Mouse (Mus musculus) urinary bladder, postnatal 36 days (tissue): ENCODE measurements around the gene Rabif.
"Not testable (repeated sequence)": the region's sequence is repeated elsewhere in the genome, so short reads cannot be mapped to it uniquely, and the experiment has no call there.

Experiments
- DNase-seq, 2 experiments: peaks; one replicate each; pipeline ENCODE4 v3.0.0; 2022; ENCODE audit warnings: low spot score in 2 of 2, mixed read lengths in 1 of 2

Rabif gene

DNA sequence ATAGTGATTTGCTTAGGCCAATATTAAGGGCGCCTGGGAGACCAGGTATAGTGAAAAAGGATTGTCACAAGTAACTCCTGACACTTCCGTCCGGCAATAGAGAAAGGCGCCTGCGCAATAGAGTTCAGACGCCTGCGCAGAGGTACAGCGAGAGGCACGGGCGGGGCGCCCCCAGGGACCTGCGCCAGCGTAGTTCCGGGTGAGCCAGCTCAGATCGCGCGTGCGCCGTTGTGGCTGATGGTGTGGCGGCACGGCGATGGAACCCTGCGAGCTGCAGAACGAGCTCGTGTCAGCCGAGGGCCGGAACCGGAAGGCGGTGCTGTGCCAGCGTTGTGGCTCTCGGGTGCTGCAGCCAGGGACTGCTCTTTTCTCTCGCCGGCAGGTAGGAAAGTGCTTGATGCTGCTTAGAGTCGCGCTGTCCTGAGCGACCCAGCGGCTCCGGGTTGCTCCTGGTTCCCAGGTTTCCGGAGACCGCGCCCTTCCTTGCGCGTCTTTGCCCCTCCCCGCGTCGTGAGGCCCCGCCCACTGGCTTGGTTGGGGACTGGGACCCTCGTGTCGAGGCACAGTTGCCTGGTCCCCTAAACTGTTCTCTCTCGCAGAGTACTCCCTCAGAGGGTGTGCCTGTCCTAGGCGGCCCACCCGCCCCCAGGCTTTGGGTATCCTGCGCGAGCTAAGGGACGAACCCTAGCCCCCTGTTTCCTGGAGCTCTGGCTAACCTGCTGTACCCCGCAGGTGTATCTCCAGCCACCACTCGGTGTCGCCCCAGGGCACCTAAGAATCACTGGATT is at the start of gene Rabif:
TSS of gene Rabif (plus strand) at position 221 of the 788 bp plus-strand sequence.
- peak; percentile 96 to 99 for DNase-seq

DNA sequence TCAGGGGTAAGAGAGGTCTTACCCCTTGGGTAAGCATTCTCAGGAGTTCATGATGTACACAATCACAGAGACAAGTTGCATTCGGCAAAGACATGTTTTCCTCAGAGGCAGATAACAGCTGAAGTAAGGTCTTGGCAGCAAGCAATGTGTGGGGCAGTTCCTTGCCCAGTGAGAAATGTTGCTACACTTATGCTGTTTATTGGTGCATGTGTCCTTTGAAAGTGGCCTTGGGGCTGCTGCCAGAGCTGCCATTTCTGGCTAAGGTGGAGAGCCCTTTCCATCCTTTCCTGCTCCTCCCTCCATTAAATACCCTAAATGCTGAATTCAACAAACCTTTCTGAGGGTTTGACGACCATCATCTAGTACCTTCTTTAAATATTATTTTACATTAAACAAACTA is 49.0 kb upstream of the Rabif start:
- no peak for DNase-seq

DNA sequence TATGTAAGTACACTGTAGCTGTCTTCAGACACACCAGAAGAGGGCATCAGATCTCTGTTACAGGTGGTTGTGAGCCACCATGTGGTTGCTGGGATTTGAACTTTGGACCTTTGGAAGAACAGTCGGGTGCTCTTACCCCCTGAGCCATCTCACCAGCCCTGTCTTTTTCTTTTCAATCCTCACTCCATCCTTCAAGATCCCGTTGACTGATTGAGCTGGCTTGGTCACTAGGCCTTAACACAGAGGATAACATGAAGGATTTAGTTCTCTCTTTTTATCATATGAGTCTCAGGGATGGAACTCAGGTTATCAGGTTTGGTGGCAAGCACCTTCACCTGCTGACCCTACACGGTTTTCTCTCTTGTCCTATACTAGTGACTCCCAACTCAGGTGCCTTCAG is 45.9 kb upstream of the Rabif start:
- not testable (repeated sequence) for DNase-seq

DNA sequence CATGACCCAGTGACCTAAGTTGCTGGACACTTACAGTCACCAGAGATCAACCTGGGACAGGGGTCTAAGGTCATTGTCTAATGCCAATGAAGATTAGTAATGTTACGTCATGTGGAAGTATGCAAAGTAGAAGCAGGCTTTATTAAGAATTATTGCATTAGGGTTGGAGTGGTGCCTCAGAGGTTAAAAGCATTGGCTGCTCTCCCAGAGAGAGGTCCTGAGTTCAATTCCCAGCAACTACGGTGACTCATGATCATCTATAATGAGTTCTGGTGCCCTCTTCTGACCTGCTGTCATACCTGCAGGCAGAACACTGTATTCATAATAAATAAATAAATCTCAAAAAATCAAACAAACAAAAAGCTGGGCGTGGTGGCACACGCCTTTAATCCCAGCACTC is 44.2 kb upstream of the Rabif start:
- DNase-seq, result no peak

DNA sequence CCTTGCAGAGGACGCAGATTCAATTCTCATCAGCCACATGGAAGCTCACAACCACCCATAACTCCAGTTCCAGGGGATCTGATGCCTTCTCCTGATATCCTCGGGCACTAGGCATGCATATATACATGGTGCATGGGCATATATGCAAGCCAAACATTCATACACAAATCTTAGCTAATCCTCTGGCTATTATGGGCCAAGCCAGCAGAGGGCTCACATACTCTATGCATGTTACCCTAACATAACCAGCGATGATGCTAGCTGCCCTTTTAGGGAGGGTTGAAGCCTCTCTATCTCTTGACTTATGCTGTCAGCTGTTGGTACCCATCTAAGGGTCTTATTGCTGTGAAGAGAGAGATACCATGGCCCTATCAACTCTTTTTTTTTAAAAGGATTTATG is 43.5 kb upstream of the Rabif start:
- peak; percentile 23 to 37 for DNase-seq

DNA sequence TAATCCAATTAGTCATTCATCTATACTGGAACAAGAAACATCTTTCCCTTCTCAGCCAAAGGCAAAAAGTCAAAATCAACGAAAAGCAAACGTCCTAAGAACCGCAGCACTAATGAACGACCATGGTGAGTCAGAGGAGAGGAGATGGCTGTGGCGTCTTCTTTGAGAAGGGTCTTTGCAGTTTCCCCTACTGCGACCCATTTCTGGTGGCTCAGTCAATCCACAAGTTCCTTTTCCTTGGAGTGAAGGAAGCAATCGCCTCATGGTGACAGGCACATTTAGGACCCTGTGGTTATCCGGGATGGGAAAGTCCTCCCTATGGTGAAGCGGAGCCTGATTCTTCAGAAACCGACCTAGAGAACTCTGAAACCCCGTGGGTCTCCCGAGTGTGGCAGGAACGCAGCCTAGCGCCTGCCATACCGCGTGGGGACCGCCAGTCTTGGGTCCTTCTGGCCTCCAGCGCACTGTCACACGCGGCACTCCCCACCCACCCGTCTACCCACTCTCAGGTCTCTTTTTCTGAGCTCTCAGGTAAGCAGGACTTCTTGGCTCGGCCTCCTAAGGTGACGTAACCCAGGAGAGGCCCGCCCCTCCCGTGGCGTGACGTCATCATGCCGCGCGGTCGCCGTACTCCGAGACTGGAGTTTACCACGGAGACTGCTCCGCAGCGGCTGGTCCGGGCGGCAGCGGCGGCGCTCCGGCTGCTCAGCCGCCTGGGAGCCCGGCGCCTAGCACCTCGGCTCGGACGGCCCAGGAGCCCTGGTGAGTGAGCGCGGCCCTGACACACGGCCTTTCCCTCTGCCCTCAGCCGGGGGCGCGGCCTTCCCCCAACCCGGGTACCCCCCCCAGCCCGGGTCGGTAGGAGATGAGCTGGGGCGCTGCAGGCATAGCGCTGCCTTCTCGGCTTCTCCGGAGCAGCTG is 39.3 kb upstream of the Rabif start, which contains the start of gene Klhl12:
TSS of gene Klhl12 (plus strand) at position 628 of the 921 bp plus-strand sequence.
- DNase-seq, result peak; percentile 95 to 96

DNA sequence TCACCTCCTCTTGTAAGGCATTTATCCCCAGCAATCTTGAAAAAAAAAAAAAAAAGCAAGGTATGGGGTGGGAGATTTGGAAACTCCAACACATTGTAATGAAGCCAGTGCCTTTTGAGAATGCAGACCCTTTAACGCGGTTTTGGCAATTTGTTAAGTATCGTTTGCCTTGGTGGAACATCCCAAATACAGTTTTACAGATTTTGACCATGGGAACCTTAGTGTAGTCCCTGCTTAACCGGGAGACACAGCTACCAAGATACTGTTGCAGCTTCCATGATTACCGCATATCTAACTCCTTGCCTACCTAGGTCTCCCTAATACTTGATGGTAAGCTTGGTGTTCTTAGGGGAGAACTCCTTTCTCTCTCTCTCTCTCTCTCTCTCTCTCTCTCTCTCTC is 38.4 kb upstream of the Rabif start:
- no peak for DNase-seq

DNA sequence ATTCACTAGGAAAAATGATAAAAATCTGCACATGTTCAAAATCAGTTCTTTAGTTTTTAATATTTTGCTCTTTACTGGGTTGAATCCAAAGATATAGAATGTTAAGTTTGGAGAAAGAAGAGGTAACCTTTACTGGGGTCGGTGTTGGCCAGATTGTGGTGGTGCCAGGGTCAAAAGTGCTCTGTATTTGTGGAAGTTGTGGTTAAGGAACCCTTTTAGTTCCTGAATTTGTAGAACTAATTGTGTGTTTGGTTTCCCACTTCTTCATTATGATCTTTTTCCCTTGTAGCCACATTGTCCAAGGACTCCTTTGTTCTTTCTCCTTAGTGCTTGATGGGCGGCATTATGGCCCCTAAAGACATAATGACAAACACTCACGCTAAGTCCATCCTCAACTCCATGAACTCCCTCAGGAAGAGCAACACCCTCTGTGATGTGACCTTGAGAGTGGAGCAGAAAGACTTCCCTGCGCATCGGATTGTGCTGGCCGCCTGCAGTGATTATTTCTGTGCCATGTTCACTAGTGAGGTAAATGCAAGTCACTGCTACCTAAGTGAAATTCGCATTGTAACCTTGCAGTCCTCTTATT is 36.2 kb upstream of the Rabif start:
- DNase-seq, result no peak

DNA sequence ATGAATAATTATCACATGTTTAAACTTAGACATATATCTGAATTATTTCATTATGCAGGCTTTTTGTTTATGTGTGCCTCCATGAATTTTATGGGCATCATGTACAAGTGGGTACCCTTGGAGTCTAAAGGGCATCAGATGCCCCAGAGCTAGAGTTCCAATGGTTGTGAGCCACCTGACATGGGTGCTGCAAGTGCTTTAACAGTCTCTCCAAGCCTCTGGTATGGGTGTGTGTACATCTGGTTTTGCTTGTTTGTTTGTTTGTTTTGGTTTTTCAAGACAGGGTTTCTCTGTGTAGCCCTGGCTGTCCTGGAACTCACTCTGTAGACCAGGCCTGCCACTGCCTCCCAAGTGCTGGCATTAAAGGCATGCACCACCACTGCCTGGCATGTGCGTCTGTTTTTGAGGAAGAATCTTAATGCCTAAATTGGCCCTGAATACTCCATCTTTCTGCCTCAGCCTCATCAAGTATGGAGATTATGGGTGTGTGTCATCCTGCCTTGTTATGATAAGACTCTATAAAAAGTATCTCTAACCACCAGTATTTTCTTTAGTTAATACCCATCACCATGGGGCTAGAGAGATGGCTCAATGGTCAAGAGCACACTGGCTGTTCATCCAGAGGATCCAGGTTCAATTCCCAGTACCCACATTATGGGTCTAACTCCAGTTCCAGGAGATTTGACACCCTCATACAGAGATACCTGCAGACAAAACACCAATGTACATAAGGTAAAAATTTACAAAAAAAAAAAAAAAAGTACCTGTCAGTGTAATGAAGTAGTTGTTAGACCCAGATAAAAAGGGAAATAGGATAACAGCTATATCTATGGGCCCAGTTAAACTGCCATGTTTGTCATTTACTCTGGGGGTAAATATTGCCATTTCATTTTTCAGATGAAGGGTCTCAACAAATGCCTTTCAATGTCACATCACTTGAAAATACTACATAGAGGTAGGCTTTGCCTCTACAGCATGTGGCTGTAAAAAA is 33.9 kb upstream of the Rabif start:
- no peak for DNase-seq

DNA sequence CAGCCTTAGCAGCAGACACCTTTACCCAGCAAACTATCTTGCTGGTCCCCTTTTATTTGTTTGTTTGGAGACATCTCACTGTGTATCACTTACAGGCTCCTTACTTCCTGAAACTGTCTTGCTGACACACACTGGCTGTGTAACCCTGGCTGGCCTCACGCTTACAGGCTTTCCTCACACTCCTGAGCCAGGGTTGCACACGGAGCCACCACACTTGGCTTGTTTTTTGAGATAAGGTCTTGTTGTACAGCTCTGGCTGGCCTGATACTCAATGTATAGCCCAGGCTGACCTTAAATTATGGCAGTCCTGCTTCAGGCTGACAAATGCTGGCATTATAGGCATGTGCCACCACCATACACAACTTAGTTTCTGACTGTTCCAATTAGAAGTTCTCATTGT is 9.8 kb upstream of the Rabif start:
- DNase-seq, result no peak

DNA sequence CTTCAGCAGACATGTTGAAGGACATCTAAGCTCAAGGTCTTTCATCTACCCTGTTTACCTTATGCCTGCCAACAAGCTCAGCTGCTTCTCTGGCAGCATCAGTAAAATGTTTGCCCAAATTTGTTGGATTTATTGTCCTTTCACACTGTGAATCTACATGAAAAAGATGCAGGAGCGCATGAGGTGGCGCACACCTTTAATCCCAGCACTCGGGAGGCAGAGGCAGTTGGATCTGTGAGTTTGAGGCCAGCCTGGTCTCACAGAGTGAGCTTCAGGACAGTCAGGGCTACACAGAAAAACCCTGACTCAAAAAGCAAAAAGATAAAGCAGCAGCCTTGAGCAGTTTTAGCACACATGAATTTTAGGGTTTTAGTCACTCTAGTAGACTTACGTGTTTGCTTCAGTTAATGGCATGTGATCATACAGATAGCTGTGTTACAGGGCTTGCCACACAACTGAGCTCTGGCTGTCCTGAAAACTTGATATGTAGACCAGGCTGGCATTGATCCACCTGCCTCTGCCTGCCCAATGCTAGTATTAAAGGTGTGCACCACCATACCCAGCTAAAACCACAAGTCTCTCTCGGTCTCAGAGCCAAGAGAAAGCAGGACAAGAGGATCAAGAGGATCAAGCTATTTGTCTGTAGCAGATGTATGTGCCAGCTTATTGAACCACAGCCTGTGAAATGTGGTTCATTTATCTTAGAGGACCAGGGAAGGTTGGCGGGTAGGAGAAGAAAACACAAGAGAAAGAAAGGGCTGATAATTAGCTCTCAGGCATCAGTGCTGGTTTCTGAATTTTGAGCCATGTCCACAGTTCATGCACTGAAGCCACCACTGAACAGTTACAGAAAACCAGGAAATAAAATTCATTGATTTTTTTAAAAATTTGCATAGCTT is 3.3 kb upstream of the Rabif start:
- no peak for DNase-seq

DNA sequence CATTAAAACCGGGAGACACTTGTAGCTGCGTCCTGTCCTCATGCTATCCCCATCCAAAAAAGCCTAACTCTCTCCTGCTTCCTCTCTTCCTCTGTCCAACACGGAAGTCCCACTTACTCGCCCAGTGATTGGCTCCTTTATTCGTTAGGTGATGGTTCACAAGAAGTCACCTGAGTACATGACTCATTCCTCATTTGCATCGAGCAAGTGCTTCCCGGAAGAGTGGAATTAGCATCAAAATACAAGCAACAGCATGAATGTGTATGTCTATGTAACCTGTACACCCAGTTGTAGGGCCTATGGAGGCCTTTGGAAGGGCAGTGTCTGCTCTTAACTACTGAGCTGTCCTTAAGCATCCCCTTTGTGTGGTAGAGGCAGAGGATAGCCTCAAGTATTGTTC is 2.2 kb upstream of the Rabif start:
- DNase-seq, result no peak

DNA sequence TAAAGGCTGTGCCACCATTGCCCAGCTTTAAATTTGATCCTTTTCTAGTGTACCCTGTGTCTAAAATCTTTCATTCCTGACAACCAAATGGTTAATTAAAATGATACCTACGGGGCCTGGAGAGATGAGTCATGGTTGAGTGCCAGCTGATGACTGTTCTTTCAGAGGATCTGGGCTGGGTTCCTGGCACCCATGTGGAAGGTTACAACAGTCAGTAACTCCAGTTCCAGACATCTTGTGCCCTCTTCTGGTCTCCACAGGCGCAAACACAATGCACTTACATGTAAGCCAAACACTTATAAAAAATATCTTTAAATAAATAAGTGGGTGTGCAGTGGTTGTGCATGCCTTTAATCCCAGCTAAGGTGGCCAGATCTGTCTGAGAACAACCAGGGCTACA is 952 bp upstream of the Rabif start:
- no peak for DNase-seq

DNA sequence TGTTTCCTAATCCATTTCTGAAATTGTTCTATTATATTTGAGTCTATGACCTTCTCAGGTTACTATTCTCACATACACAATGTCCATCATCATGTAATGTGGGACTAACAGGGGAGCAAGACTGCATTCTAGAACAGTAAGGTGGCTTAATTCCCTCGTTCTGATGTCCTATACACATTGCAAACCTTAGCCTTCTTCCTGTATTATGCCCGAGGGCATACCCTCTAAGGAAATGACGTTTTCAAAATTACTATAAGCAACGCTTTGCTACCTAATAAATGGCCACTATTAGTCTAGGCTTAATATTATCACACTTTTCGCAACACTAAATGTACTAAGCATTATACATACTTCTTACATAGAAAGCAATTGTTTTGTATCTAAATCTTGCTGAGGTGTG is 492 bp upstream of the Rabif start:
- DNase-seq, result no peak

DNA sequence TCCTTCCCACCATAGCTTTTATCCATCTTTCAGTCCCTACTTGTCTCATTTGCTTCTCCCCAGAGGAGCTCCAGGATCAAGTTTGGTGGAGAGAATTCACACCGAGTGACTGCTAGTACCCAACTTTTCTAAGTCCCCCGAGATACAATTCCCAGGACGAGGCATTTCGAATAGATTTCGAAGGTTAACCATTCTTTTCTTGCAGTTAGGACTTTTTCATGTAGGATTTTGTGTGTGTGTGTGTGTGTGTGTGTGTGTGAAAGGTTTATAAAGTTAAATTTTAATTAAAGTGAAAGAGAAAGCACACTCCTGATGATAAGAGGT is 730 bp downstream of the Rabif start:
- no peak for DNase-seq

DNA sequence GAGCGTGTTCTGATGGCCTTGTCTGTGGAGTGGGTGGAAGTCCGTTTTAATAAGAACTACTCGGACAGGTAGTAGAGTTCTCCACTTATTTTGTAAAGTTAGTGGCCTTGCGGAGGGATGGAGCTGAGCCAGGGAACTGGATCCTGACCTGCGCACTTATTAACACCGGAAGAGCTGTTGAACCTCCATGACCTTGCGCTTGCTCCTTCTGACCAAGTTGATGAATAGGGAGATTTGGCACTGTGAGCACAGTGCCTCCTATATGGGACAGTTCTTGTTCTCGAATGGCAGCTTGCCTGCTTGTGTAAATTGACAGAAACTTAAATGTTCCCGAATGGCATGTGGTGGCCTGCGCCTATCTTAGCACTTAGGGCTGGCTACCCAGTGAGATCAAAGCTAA is 1.5 kb downstream of the Rabif start:
- DNase-seq, result no peak

DNA sequence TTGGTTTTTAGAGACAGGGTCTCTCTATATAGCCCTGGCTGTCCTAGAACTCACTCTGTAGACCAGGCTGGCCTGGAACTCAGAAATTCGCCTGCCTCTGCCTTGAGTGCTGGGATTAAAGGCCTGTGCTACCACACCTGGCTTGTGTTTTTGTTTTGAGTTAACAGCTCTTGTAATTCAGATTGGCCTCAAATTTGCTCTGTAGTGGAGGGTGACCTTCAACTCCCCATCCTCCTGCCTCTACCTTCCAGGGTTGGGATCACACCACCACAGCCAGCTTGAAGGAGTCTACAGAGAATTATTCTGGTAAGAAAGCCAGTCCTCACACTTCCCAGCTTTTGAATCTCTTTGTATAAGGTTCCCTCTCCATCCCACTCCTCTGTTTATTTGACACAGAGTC is 6.5 kb downstream of the Rabif start:
- DNase-seq, result no peak

DNA sequence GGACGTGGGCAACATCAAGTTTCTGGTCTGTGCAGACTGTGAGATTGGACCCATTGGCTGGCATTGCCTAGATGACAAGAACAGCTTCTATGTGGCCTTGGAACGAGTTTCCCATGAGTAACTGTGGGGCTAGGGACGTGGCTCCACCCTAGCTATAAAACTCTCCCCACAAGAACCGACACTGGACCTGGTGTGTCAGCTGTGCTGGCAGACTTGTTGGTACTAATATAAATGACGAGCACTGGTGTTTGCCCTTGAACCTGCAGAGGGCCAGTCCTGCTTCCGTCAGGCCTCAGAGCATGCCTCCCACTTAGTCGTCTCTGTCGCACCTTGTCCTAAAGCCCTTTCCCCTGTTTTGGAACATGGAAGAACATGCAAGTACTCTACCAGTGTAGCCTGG is 11.8 kb downstream of the Rabif start:
- DNase-seq, result no peak

DNA sequence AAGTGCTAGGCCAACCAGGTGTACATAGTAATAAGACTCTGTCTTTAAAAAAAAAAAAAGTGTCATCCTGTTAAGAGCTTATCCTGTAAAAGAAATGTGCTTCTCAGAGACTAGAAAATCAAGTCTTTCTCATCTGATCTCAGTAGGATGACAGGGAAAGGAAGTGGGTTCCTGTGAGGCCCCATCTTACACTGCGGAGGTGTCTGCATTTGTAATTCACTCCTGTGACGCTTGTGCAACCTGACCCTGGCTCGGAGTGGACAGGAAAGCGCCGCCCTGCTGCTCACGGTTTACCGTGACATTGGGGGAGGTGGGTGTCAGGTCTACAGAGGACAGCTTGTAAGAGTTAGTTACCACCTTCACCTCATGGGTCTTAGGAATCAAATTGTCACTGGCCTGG is 15.6 kb downstream of the Rabif start:
- DNase-seq, result no peak

DNA sequence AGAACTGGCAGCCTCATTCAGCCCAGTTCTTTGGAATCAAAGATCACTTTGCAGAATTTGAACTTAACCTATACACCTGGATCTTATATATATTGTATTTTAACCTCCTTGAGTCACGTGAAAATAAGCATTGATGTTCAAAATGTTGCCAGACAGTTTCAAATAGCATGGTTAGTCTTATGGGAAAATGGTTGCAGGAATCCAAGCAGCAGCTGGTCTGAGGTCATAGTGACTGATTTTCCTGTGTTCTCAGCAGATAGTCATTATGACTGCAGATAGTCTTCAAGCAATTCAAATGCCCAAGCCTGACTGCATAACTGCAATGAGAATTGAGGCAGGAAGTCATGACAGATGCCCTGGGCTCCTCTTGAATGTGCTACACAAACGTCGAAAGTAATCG is 17.7 kb downstream of the Rabif start:
- no peak for DNase-seq
